Mouse (Mus musculus) kidney, postnatal 14 days (tissue): ENCODE data around the gene Clint1.
A peak's percentile ranks its signal among the peaks of the same experiment; 100 is the strongest.

ENCODE experiments used
- DNase-seq: peaks from one replicate; pipeline ENCODE4 v3.0.0; 2022; ENCODE audit warnings: mixed read lengths

Gene Clint1

GRCm38 (mm10) chr11:45937478-45937877 is 85.6 kb downstream of the Clint1 start:
- no peak for DNase-seq

DNA sequence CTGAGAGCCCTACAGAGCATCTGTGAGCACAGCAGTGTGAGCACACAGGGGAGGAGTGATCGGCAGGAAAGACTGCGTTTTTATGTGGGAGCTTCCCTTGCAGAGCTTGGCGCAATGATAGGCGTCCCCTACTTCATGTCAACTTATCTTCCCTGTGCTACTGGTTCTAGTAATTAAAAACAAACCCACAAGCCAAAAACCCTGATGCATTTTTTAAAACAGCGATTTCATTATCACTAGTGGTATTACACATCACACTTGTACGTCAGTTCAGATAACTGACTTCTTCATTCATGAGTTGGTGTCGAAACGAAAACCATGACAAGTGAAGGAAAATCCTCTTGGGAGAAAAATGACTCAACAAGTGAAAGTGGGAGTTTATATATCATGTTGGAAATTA is 87.1 kb downstream of the Clint1 start:
- DNase-seq, result no peak

GRCm38 (mm10) chr11:45942281-45942680 is 90.4 kb downstream of the Clint1 start:
- DNase-seq, result no peak

DNA sequence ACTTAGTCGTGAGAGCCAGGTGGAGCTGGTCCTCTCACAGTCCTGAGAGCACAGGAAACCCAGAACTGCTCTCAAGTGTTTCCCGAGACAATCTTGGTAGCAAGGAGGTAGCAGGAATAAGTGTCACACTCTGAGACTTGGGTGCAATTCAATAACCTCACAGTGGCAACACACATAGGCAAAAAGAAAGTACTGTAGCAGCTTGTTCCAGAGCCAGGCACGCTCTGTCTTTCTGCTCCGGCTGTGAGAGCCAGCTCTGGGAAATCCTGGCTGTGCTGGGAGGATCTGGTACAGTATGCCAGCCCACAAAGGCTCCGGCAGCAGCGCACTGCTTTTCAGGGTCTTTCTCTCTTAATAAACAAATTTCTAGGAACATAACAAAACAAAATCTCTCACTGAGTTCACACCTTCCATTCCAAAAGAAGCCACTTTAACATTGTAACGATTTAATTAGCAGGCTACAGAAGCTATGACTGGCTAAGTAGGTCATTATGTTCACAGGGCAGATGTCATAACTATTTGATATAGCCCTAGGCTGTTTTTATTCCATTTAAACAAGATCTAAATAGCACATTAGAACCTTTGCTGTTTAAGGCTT is 91.4 kb downstream of the Clint1 start:
- no peak for DNase-seq

GRCm38 (mm10) chr11:45943891-45944642 is 92.2 kb downstream of the Clint1 start:
- no peak for DNase-seq

GRCm38 (mm10) chr11:45944643-45945156 is 92.8 kb downstream of the Clint1 start, which contains the start of gene Lsm11:
Gene Lsm11, minus strand, starts transcription at chr11:45944935.
- DNase-seq, result peak; percentile 97

- DNase-seq, result no peak
These were observed 94.9 kb downstream of the Clint1 start for GRCm38 (mm10) chr11:45946796-45947195.

GRCm38 (mm10) chr11:45947491-45947890 is 95.6 kb downstream of the Clint1 start:
- no peak for DNase-seq

- peak; percentile 94 for DNase-seq
These were observed 103.3 kb downstream of the Clint1 start, which contains the start of gene Thg1l for GRCm38 (mm10) chr11:45955127-45955627. Gene Thg1l, minus strand, starts transcription at chr11:45955494.

DNA sequence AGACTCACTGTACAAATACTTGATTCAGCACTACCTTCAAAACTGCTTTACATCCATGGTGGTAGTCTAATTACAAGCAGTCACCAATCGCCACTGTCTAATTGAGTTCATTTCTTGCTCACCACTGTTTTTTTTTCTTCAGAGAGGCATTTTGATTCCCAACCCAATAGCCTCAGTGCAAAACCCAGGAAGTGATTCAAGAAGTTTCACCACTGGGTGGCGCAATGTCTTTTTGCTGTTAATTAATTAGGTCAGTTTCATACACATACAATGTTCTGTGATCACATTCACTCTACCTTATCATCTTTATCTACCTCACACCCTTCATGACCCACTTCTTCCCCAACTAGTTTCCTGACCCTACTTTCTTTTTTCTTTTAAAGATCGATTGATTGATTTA is 107.7 kb downstream of the Clint1 start:
- no peak for DNase-seq

GRCm38 (mm10) chr11:45960003-45960402 is 108.2 kb downstream of the Clint1 start:
- no peak for DNase-seq
